Mouse (Mus musculus) lung, postnatal 4 days (tissue): ENCODE data around the gene Cobll1.

ENCODE experiments used
- DNase-seq, 2 experiments: peaks; one replicate each; pipeline ENCODE4 v3.0.0; 2021

Cobll1 gene

DNA sequence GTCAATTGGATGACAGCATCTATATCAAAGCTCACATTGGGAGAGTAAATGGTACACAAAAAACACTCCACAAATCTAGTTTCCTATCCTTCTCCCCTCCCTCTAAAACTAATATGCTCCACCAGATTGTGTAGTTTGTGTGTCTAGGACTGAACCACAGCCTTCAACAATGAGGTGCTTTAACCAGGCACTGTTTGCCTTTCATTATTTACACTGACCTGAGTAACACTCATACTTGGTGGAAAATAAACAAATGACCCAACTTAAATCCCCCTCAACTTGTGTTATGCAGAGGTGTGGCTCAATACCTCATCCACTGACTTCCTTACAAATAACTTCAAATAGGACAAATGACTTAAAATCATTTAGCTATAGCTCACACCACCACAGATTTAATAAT lies 155.8 kb downstream of the Cobll1 start:
- DNase-seq = no peak

DNA sequence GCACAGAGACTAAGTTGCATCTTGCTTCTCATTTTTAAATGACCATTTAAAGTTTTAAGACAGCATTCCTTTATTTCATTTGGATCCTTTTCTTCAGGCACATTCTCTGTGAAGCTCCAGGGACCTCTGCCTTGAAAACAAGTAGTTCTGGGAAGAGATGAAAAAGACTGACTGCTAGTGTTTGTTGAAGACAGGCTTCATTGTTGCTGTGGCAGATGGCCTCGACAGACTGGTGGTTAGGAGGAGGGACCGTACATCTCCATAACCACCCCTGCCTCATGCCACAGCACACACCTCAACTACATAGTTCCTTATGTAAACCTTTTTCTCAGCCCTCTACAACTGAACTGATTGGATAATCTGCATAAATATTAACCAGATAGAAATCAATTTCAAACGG lies 161.7 kb downstream of the Cobll1 start:
- DNase-seq = no peak

DNA sequence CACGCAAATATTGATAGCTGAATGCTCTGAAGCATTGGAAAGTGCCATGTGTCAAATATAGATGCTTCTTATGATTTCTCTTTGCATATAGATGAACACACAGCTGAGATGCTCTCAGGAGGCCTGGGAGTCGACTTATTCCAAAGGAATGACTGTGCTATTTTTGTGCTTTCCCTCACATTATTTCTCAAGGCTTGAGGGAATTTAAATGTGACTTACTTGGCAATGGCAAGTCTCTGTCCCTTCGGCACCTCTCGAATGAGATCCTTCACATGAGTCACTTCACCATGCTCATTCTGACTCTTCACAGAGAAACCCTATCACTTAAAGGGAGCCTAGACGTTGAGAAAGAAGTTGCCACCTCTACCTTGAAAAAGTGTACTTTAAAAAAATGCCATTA lies 163.4 kb downstream of the Cobll1 start:
- no peak for DNase-seq

DNA sequence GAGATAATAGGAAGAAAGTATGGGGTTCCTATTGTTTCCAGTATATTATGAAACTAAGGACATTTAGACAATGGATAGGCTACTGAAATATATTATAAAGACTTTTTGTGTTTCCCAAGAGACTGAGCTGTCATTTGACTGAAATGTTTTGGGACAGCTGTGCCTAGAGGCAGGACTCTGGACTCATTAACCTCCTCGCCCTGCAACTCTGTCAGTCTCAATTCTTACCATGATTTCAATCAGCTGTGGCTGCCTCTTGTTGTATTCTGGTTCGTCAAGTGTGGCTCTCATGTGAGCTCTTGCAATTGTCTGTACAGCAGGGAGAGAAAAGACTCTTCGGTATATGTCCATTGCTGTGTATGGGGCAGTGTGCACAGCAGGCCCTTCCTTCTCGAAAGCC lies 163.8 kb downstream of the Cobll1 start:
- DNase-seq = no peak

DNA sequence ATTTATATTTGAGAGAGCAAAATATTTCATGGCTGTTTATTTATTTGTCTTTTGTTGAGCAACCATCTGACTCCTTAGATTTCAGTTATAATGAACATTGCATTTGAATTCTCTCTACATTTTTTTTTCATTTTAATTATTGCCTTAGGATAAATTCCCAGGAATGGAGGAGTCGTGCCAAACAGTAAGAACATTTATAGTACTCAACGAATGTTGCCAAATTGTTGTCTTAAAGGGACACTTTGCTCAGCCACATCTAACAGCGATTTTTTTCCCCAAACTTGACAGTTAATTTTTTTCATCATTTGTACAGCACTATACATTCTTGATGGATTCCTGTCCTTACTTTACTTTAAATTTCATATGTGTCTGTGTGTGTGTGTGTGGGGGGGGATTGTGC lies 167.0 kb downstream of the Cobll1 start:
- DNase-seq = no peak

DNA sequence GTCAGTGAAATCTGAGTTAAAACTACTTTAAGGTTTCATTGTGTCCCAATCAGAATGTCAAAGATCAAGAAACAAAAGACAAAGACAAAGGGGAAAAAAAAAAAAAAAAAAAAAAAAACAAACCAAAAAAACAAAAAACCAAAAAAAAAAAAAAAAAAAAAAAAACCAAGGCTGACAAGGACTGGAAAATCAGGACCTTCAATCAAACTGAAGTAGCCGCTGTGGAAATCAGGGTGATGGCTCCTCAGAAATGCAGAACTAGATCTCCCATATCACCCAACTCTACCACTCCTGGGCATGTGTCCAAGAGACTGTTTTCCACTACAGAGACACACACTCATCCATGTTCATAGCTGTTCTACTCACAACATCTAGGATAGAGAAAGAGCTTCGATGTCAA lies 185.4 kb downstream of the Cobll1 start:
- DNase-seq = no peak

DNA sequence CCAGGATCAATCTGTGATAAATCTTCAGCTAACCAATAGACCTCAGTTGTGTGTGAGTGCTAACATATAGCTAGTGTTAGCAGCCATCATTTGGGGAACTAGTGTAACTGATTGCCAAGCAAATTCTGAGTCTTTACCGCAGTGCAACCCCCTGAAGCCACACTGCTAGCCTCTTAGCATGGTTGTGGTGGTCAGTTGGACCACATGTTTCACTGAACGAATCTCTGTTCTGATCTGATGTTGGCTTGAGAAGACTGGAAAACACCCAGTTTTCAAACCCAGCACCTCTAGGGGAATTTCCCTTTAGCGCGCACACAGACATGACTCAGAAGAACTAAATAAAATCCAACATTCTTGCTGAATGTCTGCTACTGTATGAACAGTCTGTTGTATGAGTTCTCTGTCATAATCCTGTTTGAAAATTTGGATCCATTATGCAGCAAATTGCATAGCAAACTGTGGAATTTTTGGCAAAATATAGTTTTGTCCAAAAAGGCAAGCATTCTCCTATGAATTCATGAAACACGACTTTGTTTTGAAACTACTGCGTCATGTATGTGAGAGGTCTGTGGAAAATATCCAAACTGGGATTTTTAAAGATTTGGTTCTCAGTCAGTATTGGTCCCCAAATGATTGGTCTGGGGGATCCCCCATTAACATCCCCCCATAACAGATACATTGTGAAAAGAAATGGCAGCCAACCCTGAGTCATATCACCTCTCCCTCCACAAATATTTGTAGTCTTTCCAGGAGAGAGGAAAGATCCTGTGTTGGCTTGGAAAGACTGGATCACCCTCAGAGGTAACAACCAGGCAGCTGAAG lies 186.8 kb downstream of the Cobll1 start:
- no peak for DNase-seq

DNA sequence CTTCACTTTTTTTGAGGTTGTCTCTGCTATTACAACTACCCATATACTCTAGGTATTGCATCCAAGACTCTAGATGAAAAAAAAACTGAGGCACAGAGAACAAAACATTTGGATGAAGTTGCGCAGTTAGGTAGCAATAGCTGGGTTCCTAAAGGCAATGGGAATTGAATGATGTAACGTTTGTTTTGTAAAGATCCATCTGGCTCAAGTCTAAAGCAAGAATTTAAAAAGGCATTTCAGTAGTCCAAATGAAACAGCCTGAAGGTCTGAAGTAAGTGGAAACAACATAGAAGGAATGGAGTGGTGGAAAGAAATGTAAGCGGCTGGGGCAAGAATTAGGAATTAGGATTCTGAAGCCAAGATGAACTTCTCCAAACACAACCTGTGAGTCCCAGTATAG lies 188.4 kb downstream of the Cobll1 start:
- DNase-seq = no peak

DNA sequence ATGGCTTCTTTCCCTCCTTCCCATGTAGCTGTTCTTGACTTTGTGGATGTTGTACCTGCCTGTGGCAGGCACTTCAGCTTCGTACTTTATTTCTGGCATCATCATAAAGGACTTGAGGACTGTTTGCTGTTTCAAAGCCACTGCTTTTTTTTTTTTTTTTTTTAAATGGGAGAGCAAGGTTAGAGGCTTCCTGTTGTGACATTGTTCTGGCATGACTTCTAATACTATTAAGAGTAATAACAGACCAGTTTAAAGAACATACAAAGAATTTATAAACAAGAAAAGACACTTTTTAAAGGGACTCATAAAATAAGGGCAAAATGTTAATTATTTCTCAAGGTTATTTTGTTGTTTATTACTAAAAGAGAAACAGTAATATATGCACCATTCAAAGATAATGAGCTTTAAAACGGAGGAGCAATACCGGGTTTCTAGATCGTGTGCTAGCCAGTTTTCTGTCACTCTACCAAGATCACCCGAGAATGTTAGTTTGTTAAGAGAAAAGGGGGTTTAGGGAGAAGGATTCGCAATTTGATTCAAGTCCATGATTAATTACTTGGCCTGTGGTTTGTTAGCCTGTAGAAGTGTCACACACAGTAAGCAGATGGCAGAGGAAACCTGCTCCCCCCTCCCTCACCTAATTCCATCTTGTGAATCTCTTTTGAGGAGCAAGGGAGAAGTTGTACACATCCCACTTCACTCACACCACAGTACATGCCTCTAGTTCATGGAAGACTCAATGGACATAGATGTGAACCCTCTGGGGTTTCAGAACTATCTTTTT lies 190.8 kb downstream of the Cobll1 start:
- no peak for DNase-seq
